Mouse (Mus musculus) thymus, adult 18-20 months (tissue): ENCODE results near the gene Cd37.
A peak's percentile ranks its signal among the peaks of the same experiment; 100 is the strongest.
"Not testable (repeated sequence)": the region's sequence is repeated elsewhere in the genome, so short reads cannot be mapped to it uniquely, and the experiment has no call there.

ENCODE experiments used
- DNase-seq, 2 experiments: peaks; one replicate each; pipeline ENCODE4 v3.0.0; 2022; ENCODE audit warnings: mixed read lengths in 2 of 2

Gene Cd37

GRCm38 (mm10) chr7:45238723-45239496 is at the start of gene Cd37:
Gene Cd37 (minus strand): TSS chr7:45239115.
- peak; percentile 64 to 74 for DNase-seq

- no peak for DNase-seq
Observed at GRCm38 (mm10) chr7:45286486-45286885, 47.6 kb upstream of the Cd37 start.

- DNase-seq, result peak; percentile 41 to 49
Observed at GRCm38 (mm10) chr7:45277136-45277760, 38.3 kb upstream of the Cd37 start, which contains the start of gene Slc6a21. Gene Slc6a21 (plus strand): TSS chr7:45277513.

GRCm38 (mm10) chr7:45273672-45274071 is 34.8 kb upstream of the Cd37 start:
- no peak for DNase-seq

GRCm38 (mm10) chr7:45272786-45273412 is 34.0 kb upstream of the Cd37 start:
- DNase-seq, result no peak

GRCm38 (mm10) chr7:45265518-45265917 is 26.6 kb upstream of the Cd37 start:
- no peak for DNase-seq

- DNase-seq, result no peak
Observed at GRCm38 (mm10) chr7:45264348-45264747, 25.4 kb upstream of the Cd37 start.

GRCm38 (mm10) chr7:45263006-45263607 is 24.2 kb upstream of the Cd37 start:
- DNase-seq, result no peak

GRCm38 (mm10) chr7:45262266-45262665 is 23.4 kb upstream of the Cd37 start:
- no peak for DNase-seq

GRCm38 (mm10) chr7:45259281-45259680 is 20.4 kb upstream of the Cd37 start:
- no peak for DNase-seq

GRCm38 (mm10) chr7:45257063-45257840 is 18.3 kb upstream of the Cd37 start:
- no peak for DNase-seq

GRCm38 (mm10) chr7:45255822-45256221 is 16.9 kb upstream of the Cd37 start:
- not testable (repeated sequence) for DNase-seq

- DNase-seq, result no peak
Observed at GRCm38 (mm10) chr7:45253806-45254205, 14.9 kb upstream of the Cd37 start.

- no peak for DNase-seq
Observed at GRCm38 (mm10) chr7:45247666-45248065, 8.8 kb upstream of the Cd37 start.

GRCm38 (mm10) chr7:45241389-45241749 is 2.5 kb upstream of the Cd37 start:
- no peak for DNase-seq

- no peak for DNase-seq
Observed at GRCm38 (mm10) chr7:45240633-45241388, 1.9 kb upstream of the Cd37 start, which contains the start of gene Slc6a16. Gene Slc6a16 (plus strand): TSS chr7:45241085.

GRCm38 (mm10) chr7:45240109-45240508 is 1.2 kb upstream of the Cd37 start:
- no peak for DNase-seq

- no peak for DNase-seq
Observed at GRCm38 (mm10) chr7:45237747-45238699, 892 bp downstream of the Cd37 start.

GRCm38 (mm10) chr7:45235656-45236180 is 3.2 kb downstream of the Cd37 start:
- DNase-seq, result no peak

- DNase-seq, result no peak
Observed at GRCm38 (mm10) chr7:45234922-45235571, 3.9 kb downstream of the Cd37 start.
